Mouse (Mus musculus) thymus, postnatal 36 days (tissue): ENCODE measurements around the gene Wwox.

Experiments used
- DNase-seq, 2 experiments: peaks; one replicate each; pipeline ENCODE4 v3.0.0; 2022; ENCODE audit warnings: mixed read lengths in 2 of 2

Gene Wwox

DNA sequence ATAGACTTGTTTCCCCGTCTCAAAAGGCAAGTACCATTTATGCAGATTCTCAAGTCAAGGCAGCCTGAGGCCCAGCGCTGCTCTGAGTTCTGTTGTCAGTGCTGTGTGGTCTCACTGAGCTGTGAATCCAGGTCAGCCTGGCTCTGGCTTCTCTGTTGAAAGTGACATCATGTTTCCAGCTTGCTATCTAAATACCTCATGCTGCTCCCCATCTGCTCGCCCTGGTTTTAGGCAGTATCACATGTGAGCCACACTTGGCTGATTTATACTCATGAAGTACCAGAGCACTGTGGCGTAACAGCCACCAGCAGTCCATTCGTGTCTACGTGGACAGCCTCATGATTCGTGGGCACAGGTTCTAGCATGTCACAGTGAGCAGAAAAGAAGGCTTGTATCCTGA lies 235.7 kb downstream of the Wwox start:
- DNase-seq: no peak

DNA sequence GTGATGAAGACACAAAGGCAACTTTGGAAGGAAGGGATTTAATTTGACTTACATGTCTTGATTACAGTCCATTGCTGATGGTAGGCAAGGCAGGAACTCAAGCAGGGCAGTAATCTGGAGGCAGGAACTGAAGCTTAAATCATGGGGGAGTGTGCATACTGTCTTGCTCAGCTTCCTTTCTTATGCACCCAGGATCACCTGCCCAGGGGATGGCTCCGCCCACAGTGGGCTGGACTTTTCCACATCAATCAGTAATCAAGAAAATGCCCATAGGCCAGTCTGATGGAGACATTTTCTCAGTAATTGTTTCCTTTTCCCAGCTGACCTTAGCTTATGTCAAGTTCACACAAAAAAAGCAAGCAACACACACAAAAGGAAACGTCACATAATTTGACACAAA lies 237.5 kb downstream of the Wwox start:
- DNase-seq: no peak

DNA sequence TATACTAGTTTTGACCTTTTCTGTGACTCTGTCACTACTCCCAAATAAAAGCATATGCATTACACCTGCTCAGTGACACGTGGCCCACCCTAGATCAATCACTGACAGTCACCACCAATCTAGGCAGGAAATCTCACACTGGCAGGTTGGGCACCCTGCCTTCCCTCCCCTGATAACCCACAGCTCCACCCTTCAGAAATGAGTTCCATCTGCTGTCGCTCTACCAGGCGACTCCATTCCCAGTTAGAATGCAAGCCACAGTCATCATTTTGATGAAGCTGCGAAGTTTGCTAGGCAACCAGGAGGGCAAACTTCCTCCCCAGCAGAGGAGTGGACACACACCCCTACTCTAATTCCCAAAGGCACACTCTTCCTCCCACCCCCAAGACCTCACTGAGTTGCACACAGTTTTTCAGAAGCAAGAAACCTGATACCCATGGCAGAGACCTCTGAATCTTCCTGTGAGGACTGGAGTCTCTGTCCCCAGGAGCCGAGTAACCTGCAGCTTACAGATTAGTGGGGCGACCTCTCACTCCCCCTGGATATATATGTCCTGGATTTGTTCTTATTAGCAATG lies 238.2 kb downstream of the Wwox start:
- no peak for DNase-seq

DNA sequence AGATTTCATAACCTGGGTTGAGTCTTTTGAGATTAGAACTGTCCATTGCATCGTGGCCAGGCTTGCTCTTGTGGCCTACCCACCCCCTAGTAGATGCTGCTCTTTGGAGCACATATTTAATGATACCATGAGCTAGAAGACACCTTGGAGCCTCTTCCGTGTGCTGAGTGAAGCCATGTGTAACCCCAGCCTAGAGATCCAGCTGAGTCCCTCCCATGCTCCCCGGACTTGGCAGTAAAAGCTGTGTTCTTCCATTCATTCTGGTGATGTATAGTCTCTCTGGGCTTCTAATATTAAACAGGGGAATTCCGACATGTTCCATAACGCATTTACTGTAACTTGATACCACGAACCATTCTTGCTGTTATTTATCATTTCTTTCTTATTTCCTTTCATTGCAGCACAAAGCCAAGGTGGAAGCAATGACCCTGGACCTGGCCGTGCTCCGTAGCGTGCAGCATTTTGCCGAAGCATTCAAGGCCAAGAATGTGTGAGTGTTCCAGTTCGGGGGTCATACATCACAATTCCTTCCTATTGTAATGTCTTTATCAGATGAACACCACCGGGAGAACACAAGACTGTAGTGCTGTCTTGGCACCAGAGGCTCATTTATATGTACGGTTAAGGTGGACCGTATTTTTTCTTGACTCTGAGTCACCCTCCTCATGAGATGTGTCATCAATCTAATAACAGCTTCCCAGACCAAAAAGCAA lies 240.1 kb downstream of the Wwox start:
- DNase-seq: no peak

DNA sequence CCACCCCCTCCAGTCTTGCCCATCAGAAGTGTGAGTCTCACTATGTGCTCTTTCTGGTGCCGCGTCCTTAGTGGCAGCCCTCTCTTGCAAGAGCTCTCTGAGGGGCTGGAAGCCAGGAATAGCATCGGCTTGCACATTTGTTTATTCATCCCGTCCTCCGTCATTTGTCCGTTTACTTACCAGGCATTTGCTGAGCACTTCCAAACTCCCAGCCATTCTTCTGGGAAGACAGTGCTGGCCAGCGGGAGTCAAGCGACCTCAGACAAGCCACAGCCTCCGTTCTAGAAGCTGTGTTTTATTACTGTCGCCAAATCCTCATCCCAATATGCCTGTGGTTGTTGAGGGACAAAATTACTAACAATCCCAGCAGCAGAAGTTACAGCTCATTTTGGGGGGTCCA lies 241.7 kb downstream of the Wwox start:
- DNase-seq: no peak

DNA sequence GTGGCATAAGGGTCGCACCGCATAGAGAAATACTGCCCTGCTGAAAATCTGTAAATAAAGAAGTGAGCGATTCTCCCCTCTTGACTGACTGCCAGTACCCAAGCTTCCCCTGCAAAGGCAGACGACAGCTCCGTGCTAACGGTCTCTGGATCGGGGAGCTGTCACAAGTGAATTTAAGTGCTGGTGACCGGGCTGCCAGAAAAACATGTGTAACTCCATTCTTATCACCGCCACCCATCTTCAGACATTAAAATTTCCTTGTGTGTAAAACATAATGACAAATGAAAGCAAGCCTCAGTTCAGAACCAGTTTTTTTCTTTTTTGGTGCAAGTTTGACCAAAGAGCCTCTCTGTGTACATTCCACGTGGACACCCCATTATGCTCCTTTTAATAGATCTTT lies 242.7 kb downstream of the Wwox start:
- no peak for DNase-seq

DNA sequence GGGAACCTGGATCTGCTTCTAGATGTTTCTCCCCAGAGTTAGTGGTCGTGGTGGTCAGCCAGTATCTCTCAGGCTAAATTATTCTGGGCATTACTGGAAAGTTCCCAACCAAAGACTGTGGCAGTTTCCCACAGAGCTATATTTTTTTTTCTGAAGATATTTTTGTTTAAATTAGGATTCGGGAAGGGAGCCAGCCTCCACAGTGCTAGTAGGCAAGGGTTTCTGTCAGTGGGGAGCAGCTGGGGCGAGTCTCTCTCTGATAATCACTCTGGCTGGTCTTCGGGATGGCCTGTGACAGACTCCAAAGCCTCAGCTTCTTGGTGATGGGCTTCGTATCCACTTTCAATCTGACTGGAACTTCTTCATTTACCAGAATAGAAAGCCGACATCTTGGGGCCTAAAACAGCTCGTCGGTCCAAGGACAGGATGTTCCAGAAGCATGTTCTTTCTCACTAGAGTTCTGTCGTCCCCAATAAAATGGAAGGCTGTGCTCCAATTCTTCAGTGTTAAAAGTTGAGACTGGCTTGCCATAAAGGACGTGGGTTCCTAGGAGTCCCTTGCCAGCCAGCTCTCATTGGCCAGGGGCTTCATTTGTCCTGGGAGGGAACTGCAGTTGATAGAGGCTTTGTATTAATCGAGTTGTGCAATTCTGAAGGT lies 244.7 kb downstream of the Wwox start:
- DNase-seq: no peak

DNA sequence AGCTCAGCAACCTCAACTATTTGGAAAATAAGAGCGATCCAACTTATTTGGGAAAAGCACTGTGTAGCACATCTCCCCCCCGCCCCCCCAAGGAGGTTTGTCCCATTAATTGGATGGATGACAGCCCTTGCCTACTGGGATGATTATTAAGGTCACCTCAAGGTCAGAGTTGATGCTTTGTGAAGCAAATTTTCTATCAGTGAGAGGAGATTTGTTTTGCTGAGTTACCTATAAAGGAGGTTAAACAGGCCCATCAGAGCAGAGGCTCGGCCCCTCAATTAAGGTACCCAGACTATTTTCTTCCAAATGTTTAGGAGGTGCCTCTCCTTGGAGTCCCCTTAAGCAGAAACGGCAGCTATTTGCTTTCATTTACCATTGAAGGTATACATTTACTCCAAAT lies 247.0 kb downstream of the Wwox start:
- no peak for DNase-seq

DNA sequence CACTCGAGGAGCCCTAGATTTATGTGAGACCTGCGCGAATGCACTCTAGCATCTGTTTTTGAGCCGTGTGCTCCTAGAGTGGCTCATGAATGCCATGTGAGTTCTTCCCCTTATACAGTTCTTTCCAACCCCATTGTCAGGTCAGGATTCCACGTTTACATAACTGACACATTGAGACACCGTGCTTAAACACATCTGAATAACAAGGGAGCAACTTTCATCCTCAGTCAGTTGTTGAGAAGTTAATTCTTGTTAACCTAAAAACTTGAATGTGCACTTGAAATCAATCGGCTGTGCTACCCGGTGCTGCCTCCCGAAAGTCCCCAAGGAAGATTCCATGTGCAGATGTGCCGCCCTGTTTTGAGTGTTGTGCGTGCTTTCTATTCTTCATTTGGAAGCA lies 249.3 kb downstream of the Wwox start:
- no peak for DNase-seq

DNA sequence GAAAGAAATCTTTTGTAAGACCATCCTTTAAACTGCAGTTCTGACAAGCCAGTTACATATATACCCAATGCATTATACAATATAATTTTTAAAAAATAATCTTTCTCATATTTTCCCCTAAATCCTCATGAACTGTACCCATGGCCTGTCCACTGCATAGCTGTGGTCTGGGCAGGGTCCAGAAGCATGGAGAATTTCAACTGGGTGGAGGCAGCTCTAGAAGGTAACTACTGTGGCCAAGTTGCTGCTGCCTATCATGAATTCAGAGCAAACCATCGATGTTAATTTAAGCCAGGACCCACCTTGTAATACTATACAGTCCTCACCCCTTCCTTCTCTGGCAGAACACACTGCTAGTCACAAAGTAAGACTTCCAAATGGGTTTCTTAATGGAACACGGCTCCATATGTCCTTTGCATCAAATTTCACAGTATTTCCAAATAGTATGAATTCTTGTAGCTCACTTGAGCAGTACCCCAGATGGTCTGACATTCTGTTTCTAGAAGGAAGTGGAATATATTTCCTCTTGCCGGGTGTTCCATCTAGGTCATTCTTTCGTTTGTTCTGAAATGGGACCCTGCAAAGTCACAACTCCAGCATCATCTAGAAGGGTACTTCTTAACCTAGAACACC lies 255.2 kb downstream of the Wwox start:
- no peak for DNase-seq

DNA sequence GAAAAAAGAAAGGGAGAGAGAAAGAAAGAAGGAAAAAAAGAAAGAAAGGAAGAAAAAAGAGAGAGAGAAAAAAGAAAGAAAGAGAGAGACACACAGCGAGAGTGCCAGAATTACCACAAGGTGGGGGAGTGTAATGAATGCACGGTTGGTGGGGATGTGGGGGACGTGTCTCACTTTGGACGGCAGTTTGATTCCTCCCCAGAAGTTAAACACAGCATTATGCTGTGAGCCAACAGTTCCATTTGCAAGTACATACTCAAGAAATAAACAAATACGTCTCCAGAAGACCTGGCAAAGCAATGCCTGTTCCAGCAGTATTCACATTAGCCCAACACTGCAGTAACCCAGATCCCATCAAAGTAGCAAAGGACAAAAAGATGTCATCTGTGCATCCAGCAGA lies 264.1 kb downstream of the Wwox start:
- no peak for DNase-seq

DNA sequence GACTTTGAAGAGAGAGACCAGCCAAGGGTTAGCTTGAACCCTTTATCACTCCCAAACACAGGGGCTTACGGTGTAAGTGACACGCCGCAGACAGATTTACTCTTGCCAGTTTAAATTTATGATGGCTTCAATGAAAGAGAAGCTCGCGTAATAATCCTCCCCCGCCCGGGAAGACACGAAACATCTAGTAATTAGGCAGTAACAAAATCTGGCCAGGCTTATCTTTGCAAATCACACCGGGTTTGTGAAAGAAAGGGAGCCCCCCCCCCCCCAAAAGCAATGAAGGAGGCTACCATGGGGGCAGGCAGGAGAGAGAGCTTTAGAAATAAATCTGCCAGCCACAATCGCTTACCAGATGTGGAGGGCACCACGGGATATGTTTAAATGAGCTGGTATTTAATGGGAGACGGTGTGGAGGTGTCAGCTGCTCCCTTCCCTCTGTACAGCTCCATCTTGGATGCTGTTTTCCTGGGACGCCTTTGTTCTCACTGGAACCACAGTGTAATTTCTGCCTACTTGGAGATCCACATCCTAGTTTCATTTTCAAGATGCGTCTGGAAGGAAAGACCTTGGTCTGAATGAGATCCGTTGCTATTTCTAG lies 268.2 kb downstream of the Wwox start:
- no peak for DNase-seq

DNA sequence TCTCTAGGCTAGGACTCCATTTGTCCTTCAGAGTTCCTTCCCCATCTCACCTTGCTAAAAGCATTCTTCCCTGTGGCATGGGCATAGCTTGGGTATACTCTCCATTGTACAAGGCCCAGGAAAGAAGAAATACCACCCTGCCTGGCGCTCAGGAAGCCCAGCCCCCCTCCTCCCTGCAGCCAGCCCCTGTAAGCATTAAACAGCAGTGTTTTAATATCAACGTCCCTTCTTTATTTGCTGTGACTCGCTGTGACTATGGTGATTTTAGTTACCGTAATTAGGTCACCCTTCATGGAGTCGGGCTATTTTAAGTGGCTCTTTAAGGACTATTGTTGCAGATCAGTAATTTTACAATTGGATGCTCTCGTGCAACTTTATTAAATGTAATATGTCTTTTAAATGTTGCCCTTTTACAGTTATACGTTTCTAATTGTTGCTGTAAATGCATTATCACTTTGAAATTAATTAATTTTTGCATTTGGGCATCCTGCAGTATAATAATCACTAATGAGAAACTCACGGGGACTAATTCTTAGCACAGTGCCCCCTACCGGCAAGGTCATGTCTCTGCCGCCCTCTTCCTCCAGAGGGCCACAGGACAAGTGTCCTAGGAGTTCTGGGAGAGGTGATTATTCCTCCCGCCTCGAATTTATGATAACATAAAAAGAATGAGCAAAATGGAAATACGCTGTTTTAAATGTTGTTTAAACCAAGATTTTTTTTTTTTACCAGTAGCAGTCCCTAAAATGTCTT lies 276.0 kb downstream of the Wwox start:
- DNase-seq: no peak

DNA sequence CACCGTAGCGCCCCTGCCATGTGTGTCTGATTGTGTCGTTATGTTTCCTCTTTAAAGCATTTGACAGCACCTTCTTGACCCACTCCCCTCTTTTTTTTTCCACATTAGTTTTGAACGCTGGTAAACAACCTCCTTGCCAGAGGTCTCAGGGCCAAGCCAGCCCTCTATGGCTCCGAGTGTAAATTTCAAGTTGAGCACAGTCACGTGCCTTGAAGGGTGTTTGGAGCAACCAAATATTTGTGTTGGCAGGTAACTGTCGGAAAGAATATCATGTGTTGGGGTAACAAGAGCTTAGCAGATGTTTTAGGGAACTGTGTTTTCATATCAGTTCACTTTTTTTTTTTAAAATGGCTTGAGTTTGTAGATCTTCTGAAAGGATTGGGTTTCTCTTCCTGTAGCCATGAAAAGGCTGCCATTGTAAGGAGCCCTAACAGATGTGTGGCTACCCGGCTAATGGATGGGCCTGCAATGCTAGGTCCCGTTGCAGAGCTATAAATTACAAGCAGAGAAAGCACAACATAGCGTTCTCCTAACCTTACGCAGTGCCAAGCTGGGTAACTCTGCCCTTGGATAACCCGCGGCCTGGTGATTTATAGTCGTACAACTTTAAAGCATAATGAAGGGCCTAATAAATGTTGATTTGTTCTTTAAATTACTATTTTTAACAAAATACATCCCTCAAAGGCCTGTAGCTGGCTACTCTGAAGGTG lies 277.2 kb downstream of the Wwox start:
- no peak for DNase-seq

DNA sequence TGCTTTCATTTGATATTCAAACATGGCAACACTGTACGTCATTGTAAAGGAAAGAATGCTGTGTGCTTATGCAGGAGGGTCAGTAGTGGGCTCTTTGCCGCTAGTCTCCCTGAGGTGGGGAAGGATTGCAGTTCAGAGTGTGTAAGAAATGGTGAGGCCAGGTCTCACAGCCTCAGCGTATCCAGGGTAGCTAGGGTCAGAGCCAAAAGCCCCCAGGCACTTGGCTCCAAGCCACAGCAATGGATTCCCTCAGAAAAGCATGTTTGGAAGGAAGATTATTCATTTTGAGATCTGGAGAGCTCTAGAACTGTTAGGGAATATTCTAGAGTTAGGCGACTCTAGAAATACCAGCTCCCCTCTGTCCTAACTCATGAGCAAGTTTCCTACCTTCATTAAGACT lies 279.4 kb downstream of the Wwox start:
- DNase-seq: no peak

DNA sequence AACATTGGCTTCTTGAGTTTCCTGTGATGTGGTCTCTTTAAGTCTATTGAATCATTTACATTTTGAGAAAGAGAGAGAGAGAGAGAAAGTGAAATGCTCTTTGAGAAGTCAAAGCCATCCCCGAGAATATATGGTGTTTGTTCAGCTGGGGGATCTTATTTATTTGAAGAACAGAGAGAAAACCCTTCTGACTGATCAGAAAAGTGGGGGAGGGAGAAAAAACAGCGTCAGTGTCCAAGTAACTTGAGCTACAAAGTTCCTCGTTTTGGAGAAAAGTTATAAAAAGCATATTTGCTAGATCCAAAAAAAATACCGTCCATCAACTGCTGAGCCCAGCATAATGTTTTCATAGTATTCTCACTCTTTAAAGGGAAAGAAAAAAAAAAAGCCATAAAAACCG lies 283.2 kb downstream of the Wwox start:
- DNase-seq: no peak

DNA sequence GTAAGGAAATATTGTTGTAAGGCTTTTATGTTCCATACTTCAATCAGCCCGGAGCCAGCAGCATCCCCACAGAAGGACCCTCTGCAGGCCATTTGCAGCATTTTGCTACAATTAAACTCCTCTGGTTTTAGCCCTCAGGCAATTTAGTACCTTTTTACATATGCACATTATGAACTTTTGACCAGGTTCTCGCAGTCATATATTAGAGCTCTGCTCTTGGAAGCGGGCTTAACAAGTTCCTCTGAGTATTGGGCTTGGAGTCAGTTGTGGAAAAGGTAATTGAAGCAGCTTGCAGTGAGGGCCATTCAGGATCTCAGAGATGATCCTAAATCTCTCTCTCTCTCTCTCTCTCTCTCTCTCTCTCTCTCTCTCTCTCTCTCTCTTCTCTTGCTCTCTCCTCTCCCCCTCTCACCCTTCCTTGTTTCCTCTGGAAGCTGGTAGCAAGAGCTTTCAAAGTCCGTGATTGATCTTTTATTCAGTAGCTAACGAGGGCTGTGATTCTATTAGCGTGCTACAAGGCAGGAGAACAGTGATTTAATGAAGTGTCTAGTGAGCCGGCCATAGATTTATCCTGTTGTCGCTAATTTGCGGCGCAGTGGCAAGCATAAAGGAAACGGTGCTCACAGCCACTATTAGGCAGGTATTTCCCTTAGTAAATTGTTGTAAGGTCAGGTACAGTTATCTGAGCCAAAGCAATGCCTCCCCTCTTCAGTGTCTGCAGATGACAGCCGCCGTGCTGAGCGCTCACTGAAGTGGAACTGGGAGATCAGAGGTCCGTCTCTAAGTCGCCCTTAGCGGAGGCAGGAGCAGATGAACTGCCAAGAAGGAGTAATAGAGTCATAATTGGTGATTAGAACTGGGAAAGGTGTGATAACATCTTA lies 292.0 kb downstream of the Wwox start:
- DNase-seq: no peak

DNA sequence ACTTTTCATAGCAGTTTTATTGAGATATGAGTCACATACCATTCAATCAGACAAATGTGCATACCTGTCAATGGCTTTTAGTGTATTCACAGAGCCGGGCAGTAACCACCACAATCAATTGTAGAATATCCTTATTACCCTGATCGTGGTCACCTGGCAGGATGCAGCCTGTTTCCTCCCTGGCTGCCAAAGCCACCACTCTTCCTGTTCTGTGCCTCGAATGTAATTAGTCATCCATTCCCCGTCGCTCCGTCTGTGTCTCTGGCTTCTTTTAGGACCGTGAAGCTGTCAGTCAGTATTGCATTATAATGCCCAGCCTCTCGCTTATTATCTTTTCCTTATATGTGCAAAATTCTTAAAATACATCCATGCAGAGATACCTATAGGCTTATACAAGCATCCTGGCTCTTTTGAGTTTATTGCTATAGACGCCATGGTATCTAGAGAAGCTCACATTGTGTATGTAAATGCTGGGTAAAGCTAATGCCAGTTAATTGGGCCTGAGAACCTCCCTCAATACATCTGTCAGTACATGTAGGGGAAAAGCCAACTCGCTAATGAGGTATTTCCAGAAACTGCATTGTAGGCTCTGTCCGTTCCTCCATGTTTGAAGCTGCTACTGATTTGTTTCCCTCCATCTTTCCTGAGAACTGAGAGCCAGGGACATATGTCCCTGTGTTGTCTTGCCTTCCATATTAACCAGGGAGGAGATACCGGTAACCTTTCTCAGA lies 303.9 kb downstream of the Wwox start:
- DNase-seq: no peak

DNA sequence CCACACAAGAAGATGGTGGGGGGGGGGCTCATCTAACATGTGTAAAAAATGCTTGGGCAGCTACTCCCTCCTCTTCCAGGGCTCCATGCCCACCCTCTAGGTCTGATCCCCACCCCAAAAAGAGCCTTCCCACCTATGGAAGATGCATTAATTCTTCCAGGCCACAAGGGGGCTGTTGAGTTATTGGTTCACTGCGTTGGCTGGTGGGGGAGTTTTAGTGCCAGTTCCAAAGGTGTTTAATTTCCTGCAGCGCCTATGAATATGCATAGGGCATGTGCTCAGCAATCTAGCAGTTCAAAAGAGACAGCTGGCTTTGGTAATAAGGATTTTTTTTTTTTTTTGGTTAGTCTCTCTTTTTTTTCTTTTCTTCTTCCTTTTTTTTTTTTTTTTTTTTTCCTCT lies 306.9 kb downstream of the Wwox start:
- no peak for DNase-seq

DNA sequence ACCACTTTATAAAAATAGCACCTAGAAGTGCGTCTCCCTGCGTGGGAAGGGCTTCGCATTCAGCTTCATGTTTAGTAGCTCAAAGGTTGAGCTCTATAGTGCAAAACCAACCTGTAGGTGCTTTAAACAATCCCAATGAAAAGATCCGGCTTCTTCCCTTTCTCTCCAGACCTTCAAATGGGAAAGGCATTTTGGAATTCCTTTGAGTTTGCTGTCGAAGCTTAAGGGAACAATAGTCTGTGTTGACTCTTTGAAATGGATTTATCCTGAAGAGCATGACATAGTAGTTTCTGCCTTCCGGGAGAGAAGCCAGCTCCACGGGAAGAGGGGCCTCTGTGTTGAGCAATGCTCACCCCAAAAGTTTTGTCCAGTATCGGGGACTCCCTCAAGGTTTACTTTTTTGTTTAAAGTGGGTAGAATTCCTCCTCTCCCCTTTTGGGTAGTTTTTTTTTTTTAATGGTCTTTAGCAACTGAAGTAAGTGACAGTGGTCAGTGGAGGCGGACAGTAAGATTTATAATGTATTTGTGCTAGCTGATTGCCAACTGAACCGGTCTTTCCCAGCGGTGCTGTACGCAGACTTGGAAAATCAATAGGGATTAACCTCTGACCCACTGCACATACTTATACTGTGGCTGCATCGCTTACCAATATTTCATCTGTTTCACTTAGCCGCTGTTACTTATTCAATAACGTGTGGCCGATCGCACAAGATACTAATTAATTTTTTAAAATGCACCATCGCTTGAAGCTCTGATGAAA lies 312.1 kb downstream of the Wwox start:
- DNase-seq: no peak
